Mouse (Mus musculus) urinary bladder, postnatal 4 days (tissue): ENCODE measurements at regions not wholly inside any gene's neighbourhood (a gene's known extent, or its start where the extent isn't known, plus 50 kb on each side); places are given as distances from the start of the nearest gene placed in this dataset.

Experiments
- DNase-seq, 2 experiments: peaks; one replicate each; pipeline ENCODE4 v3.0.0; 2021 to 2022; ENCODE audit warnings: low spot score in 2 of 2

DNA sequence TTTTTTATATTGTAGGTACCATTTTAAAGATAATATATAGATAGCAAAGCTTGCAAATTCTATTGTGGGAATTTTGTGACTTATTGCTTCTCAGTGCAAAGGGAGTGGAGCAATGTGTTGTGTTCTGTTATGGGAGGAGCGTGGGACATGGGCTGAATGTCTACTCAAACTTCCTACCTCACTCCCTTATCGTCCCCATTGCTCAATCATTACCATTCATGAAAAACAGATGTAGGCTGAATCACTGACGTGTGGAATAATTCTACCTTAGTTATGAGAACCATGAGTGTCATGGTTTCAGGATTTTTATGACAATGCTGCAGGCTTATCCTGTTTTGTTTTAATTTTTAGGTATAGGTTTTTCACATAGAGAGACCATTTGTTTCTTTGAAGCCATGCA, 119.0 kb upstream of the Ednra start:
- no peak for DNase-seq

DNA sequence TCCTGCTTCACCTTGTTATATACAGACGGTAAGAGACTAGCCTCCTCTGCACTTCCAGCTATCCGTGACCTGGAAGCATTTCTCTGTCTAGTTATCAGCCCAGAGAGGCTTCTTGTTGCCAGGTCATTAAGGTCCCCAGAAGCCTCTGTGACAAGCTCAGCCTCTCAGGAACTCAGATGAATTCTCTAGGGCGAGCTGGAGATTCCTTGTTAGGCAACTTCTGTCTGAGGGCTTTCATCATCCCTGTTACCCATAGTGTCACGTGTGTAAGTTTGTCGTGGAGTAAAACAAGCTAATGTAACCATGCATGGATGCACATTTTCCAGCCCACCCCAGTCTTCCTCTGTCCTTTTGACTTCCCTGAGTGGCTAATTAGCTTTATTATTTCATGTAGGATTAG, 126.3 kb upstream of the Ednra start:
- no peak for DNase-seq

DNA sequence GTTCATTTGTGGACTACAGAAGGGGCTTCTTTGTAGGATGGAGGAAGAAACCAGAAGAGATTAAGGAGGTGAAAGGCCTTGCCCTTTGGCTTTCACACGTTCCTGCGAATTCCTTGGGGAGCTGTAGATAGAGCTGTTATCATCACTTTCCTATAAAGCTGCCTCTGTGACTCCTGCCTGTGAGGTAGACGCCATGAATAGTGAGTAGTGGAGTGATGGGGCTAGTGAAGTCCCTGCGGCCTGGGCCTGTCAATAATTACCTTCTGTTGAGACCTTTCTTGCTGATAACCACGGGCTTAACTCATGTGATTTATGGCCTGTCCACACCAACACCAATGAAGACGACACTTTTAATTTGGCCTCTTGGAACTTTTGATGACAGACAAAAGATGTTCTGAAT, 146.0 kb upstream of the Ednra start:
- DNase-seq, result no peak

GRCm38 (mm10) chr8:77872771-77873170, 148.5 kb upstream of the Ednra start:
- DNase-seq, result no peak

DNA sequence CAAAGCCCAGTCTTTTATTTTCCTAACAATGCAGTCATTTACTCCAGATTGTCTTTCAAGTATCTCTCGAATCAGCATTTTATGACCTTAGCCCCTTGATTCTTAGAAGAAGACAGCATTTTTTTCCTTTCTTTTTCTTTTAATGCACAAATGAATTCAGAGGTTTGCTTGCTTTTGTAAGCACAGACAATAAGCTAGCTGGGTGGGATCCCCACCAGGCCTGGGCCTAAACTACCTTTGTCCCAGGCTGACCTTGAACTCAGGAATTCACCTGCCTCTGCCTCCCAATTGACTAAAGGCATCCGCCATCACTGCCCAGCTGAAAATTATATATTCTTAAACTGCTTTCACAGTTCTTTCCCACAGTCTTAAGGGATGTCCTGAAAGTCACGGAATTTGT, 195.5 kb upstream of the Ednra start:
- no peak for DNase-seq

DNA sequence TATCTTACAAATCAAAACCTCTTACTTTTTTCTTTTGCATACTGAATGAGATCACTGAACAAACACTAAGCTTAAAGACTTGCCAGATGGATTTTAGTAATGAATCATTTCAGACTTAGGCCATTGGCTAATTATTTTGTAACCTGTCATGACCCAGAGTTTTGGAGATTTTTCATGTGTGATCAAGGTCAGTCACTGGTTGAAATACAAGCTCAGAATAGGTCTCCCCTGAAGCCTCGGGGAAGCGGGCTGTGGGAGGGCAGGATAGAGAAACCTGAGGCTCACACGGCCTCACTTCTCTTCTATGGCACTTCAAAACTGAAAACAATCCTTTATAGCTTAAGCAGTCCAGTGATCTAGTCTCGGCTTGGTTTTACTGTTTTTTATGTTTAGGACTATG, 197.6 kb upstream of the Ednra start:
- no peak for DNase-seq

DNA sequence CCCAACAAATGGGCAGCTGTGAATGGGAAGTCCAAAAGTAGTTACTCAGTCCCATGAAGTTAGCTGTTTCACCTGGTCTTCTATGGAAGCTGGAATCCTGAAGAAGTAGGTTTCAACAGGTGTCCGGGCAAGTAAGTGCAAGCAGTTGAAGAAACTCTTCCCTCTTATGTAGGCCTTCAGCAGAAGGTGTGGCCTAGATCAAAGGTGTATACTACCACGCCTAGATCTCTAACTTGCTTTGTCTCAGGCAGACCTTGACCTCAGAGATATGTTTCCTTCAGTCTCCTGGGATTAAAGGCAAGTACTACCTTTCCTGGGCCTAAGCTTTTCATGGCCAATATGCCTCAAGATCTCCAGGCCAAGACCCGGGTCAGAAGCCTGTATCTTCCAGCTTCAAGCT, 223.4 kb upstream of the Ednra start:
- no peak for DNase-seq

DNA sequence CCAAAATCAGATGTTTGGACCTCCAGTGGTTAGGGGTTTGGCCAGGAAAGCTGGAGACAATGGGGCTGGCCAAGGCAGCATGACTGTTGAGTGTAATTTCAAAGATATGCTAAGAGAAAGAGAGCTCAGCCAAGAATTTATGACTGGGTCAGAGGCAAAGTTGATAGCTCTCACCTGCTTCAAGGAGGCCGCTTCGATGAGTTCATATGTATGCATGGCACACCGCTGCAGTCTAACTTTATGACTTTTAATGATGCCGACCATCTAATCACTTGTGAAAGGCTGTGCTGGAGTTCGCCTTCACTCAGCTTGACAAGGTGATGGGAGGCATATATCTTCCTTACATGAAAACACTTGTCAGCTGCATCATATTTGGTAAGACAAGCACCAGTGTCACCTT, 225.4 kb upstream of the Ednra start:
- no peak for DNase-seq

DNA sequence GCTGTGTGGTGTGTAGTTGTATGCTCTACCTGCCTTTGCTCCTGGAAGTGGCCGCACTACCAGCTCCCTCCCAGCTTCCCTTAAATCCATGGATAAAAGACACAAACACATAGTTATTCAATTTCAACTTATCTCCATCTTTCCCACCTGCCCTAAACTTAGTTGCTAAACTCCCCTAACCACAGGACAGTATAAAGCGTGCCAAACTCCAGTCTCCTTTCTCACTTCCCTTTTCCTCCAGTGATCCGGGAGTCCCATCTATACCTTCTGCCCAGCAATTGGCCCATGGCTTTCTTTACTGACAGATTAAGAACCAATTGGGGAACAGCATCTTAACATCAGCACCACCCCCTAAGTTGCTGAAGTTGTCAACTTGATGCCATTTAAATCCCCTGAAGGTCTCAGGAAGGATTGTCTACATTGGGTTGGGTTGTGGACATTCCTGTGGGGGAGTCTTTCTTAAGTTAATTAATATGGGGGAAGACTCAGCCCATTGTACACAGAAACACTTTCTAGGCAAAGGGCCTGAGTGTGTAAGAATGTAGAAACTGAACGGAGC, 234.6 kb upstream of the Ednra start:
- DNase-seq, result no peak

- no peak for DNase-seq
These were observed 238.9 kb upstream of the Ednra start for GRCm38 (mm10) chr8:77963102-77963698.

- DNase-seq, result no peak
These were observed 242.7 kb upstream of the Ttc29 start for GRCm38 (mm10) chr8:77970378-77970777.

DNA sequence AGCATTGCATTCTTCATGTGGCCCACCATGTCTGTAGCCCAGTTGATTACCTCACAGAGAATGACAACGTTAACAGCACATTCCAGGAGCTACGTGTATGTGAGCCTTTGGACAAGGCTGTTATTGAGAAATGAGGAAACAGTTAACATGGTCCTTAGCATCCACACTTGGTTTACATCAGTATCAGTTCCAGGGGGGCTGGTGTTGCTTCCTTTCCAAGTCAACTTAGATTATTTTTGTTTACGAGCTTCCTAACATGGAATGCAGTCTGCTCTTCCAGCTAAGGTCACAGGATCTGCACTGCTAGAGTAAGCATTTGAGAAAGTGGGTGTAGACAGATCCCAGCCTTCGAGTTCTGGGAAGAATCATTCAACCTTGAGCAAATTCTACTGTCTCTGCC, 239.4 kb upstream of the Ttc29 start:
- DNase-seq, result no peak

- no peak for DNase-seq
These were observed 234.0 kb upstream of the Ttc29 start for GRCm38 (mm10) chr8:77979106-77979505.

GRCm38 (mm10) chr8:77980701-77981100, 232.4 kb upstream of the Ttc29 start:
- no peak for DNase-seq

GRCm38 (mm10) chr8:77982031-77982430, 231.1 kb upstream of the Ttc29 start:
- no peak for DNase-seq

GRCm38 (mm10) chr8:77983476-77983875, 229.6 kb upstream of the Ttc29 start:
- no peak for DNase-seq

DNA sequence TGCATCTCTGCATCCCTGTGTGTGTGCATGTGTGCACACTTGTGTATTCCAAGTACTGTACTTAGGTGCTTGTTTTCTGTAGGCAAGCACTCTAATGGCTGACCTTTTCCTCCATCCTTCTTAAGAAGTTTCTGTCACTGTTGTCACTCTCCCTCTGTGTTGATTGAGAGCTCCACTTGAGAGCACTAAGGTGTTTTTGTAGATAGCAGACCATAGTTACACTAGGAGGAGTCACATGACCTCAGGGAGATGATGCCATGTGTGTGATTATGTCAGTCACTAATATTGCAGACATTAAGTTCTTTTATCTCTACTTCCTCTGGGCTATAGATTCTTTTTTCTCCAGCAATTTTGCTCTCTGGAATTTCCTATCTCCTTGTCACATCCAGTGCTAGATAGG, 225.9 kb upstream of the Ttc29 start:
- no peak for DNase-seq

DNA sequence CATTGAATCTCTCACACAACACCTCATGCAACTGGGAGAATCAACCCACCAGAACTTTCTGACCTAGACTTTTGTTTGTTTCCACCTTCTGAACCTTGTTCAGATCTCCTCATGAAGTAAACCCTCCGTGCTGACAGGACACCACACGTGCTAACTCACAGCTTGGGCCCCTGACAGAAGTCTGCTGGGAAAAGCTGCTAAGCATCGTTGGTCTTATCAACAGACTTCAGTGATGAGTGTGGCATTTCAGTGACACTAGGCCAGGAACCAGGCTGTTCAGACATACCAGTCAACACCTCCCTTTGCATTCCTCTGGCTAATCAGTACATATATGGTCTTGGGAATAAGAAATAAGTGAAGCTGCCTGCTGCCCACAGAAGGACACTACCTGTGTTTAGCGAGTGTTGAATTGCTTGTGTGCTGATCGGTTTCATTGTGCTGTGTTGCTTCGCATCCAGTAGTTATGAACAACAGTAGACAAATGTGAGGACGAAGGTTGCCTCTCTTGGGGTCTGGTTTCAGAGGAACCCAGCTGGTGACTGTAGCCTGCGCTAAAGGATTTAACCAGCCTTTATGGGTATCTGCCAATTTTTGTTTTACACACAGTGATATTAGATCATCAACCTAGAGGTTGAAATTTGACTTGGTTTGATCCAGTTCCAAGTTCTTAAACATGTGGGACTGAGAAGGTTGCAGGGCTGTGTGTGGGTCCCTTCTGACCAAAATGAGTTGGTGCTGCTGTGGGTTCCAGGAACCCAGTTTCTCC, 224.6 kb upstream of the Ttc29 start:
- no peak for DNase-seq

GRCm38 (mm10) chr8:77991050-77991449, 222.0 kb upstream of the Ttc29 start:
- DNase-seq, result no peak

GRCm38 (mm10) chr8:78000303-78000702, 212.8 kb upstream of the Ttc29 start:
- no peak for DNase-seq

DNA sequence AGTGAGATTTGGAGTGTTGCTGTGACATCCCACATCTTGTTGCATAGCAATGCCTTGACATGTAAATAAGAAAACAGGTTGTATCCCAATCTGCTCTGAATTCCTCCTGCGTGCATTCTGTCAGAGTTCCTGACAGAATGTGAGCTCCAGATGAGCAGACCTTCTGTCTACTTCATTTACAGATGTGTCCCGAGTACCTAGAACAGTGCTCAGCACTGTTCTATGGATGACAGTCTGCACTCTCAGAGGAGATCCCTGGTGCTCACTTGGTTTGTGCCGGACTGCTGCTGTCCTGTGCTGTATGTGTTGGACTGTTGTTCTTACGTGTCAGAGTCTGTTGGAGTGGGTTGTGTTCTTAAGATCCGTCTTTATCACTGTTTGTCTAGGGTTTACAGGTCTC, 211.4 kb upstream of the Ttc29 start:
- DNase-seq, result no peak

- DNase-seq, result no peak
These were observed 211.0 kb upstream of the Ttc29 start for GRCm38 (mm10) chr8:78002071-78002470.

DNA sequence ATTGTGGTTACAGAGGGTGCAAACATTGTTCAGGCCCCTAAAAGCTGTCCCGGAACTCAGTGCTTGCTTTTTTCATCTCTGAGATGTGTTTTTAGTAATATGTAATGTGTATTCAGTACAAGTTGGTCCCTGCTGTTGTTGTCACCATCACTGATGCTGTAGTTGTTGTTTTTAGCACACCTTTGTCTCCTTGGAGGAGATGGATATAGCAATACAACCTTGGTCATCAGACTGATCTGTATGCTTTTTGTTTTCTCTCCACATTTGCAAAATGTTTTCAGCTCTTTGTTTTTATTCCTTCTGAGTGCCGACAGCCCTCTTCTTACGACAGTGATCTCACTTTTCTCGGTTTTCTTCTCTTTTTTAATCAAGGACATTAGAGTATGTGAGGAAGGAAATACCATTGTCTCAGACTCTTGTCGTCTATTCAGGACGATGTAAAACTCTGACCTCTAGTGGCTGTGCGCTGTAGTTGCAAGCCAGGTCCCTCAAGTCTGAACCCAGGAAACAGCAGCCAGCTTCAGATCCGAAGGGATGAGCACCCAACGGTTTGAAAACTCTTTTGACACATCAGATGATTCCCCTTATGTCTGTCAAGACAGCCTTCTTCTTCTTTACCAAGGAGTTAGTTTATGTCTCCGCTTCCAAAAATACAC, 209.1 kb upstream of the Ttc29 start:
- no peak for DNase-seq
